Mouse (Mus musculus) lung, postnatal 4 days (tissue): ENCODE measurements around the gene Baz1b.

Experiments
- DNase-seq, 2 experiments: peaks; one replicate each; pipeline ENCODE4 v3.0.0; 2021

The Baz1b gene

GRCm38 (mm10) chr5:135285211-135285610, 98.1 kb downstream of the Baz1b start:
- DNase-seq = peak in 1 of 2 experiments; percentile 2

DNA sequence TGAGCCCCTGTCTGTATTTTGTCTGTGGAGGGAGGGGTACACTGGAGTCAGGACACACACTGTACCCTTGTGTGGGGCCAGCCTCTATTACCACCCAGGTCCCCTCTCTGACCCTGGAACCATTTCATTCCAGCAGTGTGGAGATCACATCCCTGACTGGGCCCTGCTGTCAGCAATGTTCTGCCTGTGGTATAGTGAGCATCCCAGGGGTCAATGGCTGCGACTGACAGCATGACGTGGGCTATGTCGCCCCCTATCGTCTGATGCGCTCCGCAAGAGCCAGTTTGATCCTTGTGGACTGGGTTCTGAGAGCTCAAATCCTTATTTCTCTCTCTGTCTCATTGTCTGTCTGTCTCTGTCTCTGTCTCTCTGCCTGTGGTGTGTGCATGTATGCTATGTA, 99.1 kb downstream of the Baz1b start:
- DNase-seq = peak; percentile 73 to 83

GRCm38 (mm10) chr5:135286926-135287325, 99.9 kb downstream of the Baz1b start:
- DNase-seq = no peak

DNA sequence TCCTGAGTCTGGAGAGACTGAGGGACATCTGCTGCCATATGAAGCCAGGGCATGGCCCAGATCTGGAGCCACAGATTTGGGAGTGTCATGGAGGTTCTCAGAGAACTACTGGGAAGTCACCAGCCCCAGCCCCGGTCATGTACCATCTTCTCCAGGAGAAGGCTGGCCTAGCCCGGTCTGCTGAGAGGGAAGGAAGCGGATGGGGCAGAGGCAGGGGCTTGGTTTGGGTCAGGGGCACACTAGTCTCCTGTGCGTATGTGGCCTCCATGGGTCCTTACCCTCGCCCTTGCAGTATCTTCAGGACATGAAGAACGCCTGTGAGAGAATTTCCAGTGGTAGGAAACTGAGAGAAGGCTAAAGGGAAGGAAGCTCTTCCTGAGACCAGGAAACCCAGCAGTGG, 103.6 kb downstream of the Baz1b start:
- DNase-seq = no peak

DNA sequence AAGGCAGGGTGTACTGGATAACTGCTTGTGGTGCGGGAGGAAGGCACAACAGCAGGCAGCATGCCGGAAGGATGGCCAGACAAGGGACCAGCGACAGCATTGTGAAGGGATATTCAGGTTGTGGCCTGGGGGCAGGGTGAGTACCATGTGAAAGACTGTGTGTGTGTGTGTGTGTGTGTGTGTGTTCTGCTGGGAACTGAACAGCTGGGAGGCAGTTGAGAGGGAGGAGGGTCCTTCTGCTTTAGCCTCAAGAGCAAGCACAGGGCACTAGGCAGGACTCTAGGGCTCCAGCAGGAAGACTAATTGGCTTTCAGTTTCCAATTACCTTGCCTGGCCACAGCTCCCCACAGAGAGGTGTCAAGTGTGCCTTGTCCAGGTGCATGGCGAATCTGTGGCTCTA, 104.1 kb downstream of the Baz1b start:
- DNase-seq = no peak

- DNase-seq = no peak
Observed at GRCm38 (mm10) chr5:135292001-135292400, 104.9 kb downstream of the Baz1b start.
